Mouse (Mus musculus): ENCODE results near the gene Zfc3h1.

The Zfc3h1 gene

GRCm38 (mm10) chr10:115478441-115479141 lies 93.8 kb downstream of the Zfc3h1 start:
- no peak for DNase-seq
